In genomic region chr3:135990338-135990737, GRCm38 (mm10) we compare ENCODE assay signal across 18 mouse cellular contexts.
"Had no signal": no experiment of that assay in that cellular context is flagged by ENCODE, and none has a peak within 500 bp of the region (broad histone marks: within the 10 kb centered on the region; RNA-seq: fewer than 3 reads in every experiment).

No protein-coding gene starts in this region.

- H3K4me2 ChIP-seq: liver, embryonic 13.5 days; midbrain, embryonic 12.5 days had no signal

- DNase-seq: kidney, adult 18-20 months; kidney, adult 9 months; kidney, postnatal 14 days; kidney, postnatal 4 days; layer of hippocampus, postnatal 36 days; liver, embryonic 13.5 days; lung, adult 2 months; lung, postnatal 14 days; lung, postnatal 4 days; right cerebral cortex, adult 18-20 months; right cerebral cortex, postnatal 14 days; right cerebral cortex, postnatal 4 days; thymus, adult 2 months; thymus, postnatal 14 days; thymus, postnatal 4 days had no signal

- H3K36me3 ChIP-seq: liver, embryonic 13.5 days; midbrain, embryonic 12.5 days had no signal

- H3K4me1 ChIP-seq: liver, embryonic 13.5 days; midbrain, embryonic 12.5 days had no signal

- H3K27me3 ChIP-seq: liver, embryonic 13.5 days; midbrain, embryonic 12.5 days had no signal

- H3K4me3 ChIP-seq: left cerebral cortex, adult 2 months; liver, embryonic 13.5 days; midbrain, embryonic 12.5 days had no signal

- H3K27ac ChIP-seq: left cerebral cortex, adult 2 months; liver, embryonic 13.5 days; midbrain, embryonic 12.5 days; stomach, postnatal 0 days had no signal

- H3K9ac ChIP-seq: liver, embryonic 13.5 days; midbrain, embryonic 12.5 days had no signal

- H3K9me3 ChIP-seq: liver, embryonic 13.5 days; midbrain, embryonic 12.5 days had no signal
